Mouse (Mus musculus) E14TG2a.4 (cell line): ENCODE measurements around the gene Map3k19.

Source experiments
- H3K27me3 ChIP-seq: 2 replicates; pipeline ENCODE4 v1.6.1; 2014; ENCODE audit warnings: low read length, control low read depth; ENCODE audit not compliant: insufficient read depth
- H3K36me3 ChIP-seq: 2 replicates; pipeline ENCODE4 v1.6.1; 2014; ENCODE audit warnings: low read length, control low read depth; ENCODE audit not compliant: insufficient read depth
- H3K4me1 ChIP-seq: replicated peaks from 2 replicates; pipeline ENCODE4 v1.6.1; 2014; ENCODE audit warnings: low read depth, low read length, control low read depth
- H3K4me3 ChIP-seq: replicated peaks from 2 replicates; pipeline ENCODE4 v1.5.1; 2014; ENCODE audit warnings: mild to moderate bottlenecking, low read length
- H3K9me3 ChIP-seq: 2 replicates; pipeline ENCODE4 v1.6.1; 2014; ENCODE audit warnings: low read length, control low read depth
- CTCF ChIP-seq: conservative IDR thresholded peaks from 2 replicates; pipeline ENCODE4 v1.5.1; 2014; ENCODE audit warnings: low read length
- NANOG ChIP-seq: IDR thresholded peaks from 2 replicates; pipeline ENCODE4 v1.6.1; 2014; ENCODE audit warnings: borderline replicate concordance, low read length, mixed read lengths
- POU5F1 ChIP-seq: IDR thresholded peaks from 2 replicates; pipeline ENCODE4 v1.6.1; 2014; ENCODE audit warnings: low read length, borderline replicate concordance

The Map3k19 gene

GRCm38 (mm10) chr1:127854486-127855222, at the start of gene Map3k19:
TSS of gene Map3k19 (minus strand) at chr1:127855031.
- Histone ChIP-seq H3K4me3 (no peak within 1 kb of the TSS), H3K36me3 (no peaks in the 10 kb centered on the region), H3K9me3 (peaks cover 15% of the 10 kb centered on the region), H3K4me1 (no peaks in the 10 kb centered on the region), H3K27me3 (no peaks in the 10 kb centered on the region)
- TF ChIP-seq NANOG (no peak), CTCF (no peak), POU5F1 (no peak)

GRCm38 (mm10) chr1:127899401-127899800, 44.6 kb upstream of the Map3k19 start:
- no peak for TF ChIP-seq NANOG
- no peak for TF ChIP-seq POU5F1
- TF ChIP-seq CTCF = no peak
- Histone ChIP-seq H3K4me1 (peaks cover 9% of the 10 kb centered on the region), H3K36me3 (peaks cover 6% of the 10 kb centered on the region; the same call in 1 of the 2 replicates), H3K4me3 (no peak overlapping the region), H3K9me3 (no peaks in the 10 kb centered on the region), H3K27me3 (no peaks in the 10 kb centered on the region)

GRCm38 (mm10) chr1:127869276-127869675, 14.4 kb upstream of the Map3k19 start:
- peaks cover 16% of the 10 kb centered on the region for H3K36me3 ChIP-seq
- peak overlapping the region; percentile 94 for H3K4me3 ChIP-seq
- no peaks in the 10 kb centered on the region for H3K9me3 ChIP-seq
- H3K4me1 ChIP-seq = peaks cover 4% of the 10 kb centered on the region
- H3K27me3 ChIP-seq = no peaks in the 10 kb centered on the region
- TF ChIP-seq NANOG (no peak), POU5F1 (no peak), CTCF (no peak)

GRCm38 (mm10) chr1:127868300-127869261, 13.8 kb upstream of the Map3k19 start, which contains the start of gene Rab3gap1:
TSS of gene Rab3gap1 (plus strand) at chr1:127868773.
- Histone ChIP-seq H3K36me3 (peaks cover 16% of the 10 kb centered on the region), H3K4me1 (peaks cover 4% of the 10 kb centered on the region), H3K27me3 (no peaks in the 10 kb centered on the region), H3K4me3 (peak within 1 kb of the TSS; percentile 94), H3K9me3 (no peaks in the 10 kb centered on the region)
- TF ChIP-seq CTCF = no peak

GRCm38 (mm10) chr1:127863806-127864205, 9.0 kb upstream of the Map3k19 start:
- H3K36me3 ChIP-seq = no peaks in the 10 kb centered on the region
- no peaks in the 10 kb centered on the region; the same call in 1 of the 2 replicates for H3K4me1 ChIP-seq
- H3K4me3 ChIP-seq = no peak overlapping the region
- H3K27me3 ChIP-seq = no peaks in the 10 kb centered on the region
- TF ChIP-seq CTCF (no peak), POU5F1 (no peak), NANOG (no peak)
- no peaks in the 10 kb centered on the region for H3K9me3 ChIP-seq

GRCm38 (mm10) chr1:127861900-127862299, 7.1 kb upstream of the Map3k19 start:
- TF ChIP-seq POU5F1 = no peak
- no peak for TF ChIP-seq CTCF
- no peak for TF ChIP-seq NANOG
- no peak overlapping the region for H3K4me3 ChIP-seq
- H3K36me3 ChIP-seq = no peaks in the 10 kb centered on the region
- H3K4me1 ChIP-seq = no peaks in the 10 kb centered on the region
- no peaks in the 10 kb centered on the region for H3K27me3 ChIP-seq
- H3K9me3 ChIP-seq = no peaks in the 10 kb centered on the region

- Histone ChIP-seq H3K36me3 (no peaks in the 10 kb centered on the region), H3K9me3 (no peaks in the 10 kb centered on the region), H3K27me3 (no peaks in the 10 kb centered on the region), H3K4me1 (no peaks in the 10 kb centered on the region), H3K4me3 (no peak overlapping the region)
- TF ChIP-seq NANOG = no peak
- TF ChIP-seq POU5F1 = no peak
- no peak for TF ChIP-seq CTCF
These were observed 5.7 kb upstream of the Map3k19 start for GRCm38 (mm10) chr1:127860492-127860891.

- TF ChIP-seq NANOG = no peak
- TF ChIP-seq POU5F1 = no peak
- no peak for TF ChIP-seq CTCF
- no peaks in the 10 kb centered on the region for H3K9me3 ChIP-seq
- H3K36me3 ChIP-seq = no peaks in the 10 kb centered on the region
- no peak overlapping the region for H3K4me3 ChIP-seq
- H3K27me3 ChIP-seq = no peaks in the 10 kb centered on the region
- no peaks in the 10 kb centered on the region for H3K4me1 ChIP-seq
These were observed 5.1 kb upstream of the Map3k19 start for GRCm38 (mm10) chr1:127859799-127860400.
